Mouse (Mus musculus) heart, postnatal 0 days (tissue): ENCODE results near the gene Snx7.

ENCODE experiments used
- CTCF ChIP-seq: IDR thresholded peaks from 2 replicates; pipeline ENCODE4 v1.5.1; 2016; ENCODE audit warnings: antibody characterized with exemption, control low read depth, low read depth
- EP300 ChIP-seq: IDR thresholded peaks from 2 replicates; pipeline ENCODE4 v1.6.1; 2016; ENCODE audit warnings: antibody characterized with exemption, low read depth

- TF ChIP-seq CTCF (no peak), EP300 (no peak)
These were observed 4.6 kb upstream of the Snx7 start for GRCm38 (mm10) chr3:117873209-117873863.
